Mouse (Mus musculus) E14TG2a.4 (cell line): ENCODE measurements at regions not wholly inside any gene's neighbourhood (a gene's known extent, or its start where the extent isn't known, plus 50 kb on each side); places are given as distances from the start of the nearest gene placed in this dataset.

Source experiments
- CTCF ChIP-seq: conservative IDR thresholded peaks from 2 replicates; pipeline ENCODE4 v1.5.1; 2014; ENCODE audit warnings: low read length
- NANOG ChIP-seq: IDR thresholded peaks from 2 replicates; pipeline ENCODE4 v1.6.1; 2014; ENCODE audit warnings: borderline replicate concordance, low read length, mixed read lengths

GRCm38 (mm10) chr5:132737966-132738365 is 194.8 kb upstream of the Auts2 start:
- TF ChIP-seq CTCF = no peak
- no peak for TF ChIP-seq NANOG
